Mouse (Mus musculus) ES-Bruce4 (cell line): ENCODE results near the gene Tspan2. TPM values are rescaled to one million over a fixed set of nuclear protein-coding genes. Genes with fewer than 3 reads are reported as not detected.

ENCODE experiments used
- H3K27ac ChIP-seq: 2 replicates; pipeline ENCODE4 v1.5.1; 2012; ENCODE audit warnings: low read length, inconsistent platforms; ENCODE audit not compliant: insufficient read depth
- H3K27me3 ChIP-seq: 2 replicates; pipeline ENCODE4 v1.6.1; 2012; ENCODE audit warnings: mild to moderate bottlenecking, low read length, inconsistent platforms; ENCODE audit not compliant: control insufficient read depth, poor library complexity, insufficient read depth, severe bottlenecking
- H3K36me3 ChIP-seq: 2 replicates; pipeline ENCODE4 v1.6.1; 2012; ENCODE audit warnings: inconsistent platforms, mild to moderate bottlenecking, low read length, moderate library complexity; ENCODE audit not compliant: control insufficient read depth, poor library complexity, insufficient read depth, severe bottlenecking
- H3K4me1 ChIP-seq: one replicate; pipeline ENCODE4 v1.8.1; 2011; ENCODE audit warnings: low read length; ENCODE audit not compliant: control insufficient read depth, insufficient read depth
- H3K4me3 ChIP-seq: 2 replicates; pipeline ENCODE4 v1.5.1; 2011; ENCODE audit warnings: low read depth, mild to moderate bottlenecking, low read length
- H3K9ac ChIP-seq: 2 replicates; pipeline ENCODE4 v1.6.1; 2012; ENCODE audit warnings: low read depth, mild to moderate bottlenecking, inconsistent platforms; ENCODE audit not compliant: poor library complexity, severe bottlenecking
- H3K9me3 ChIP-seq: replicated peaks from 2 replicates; pipeline ENCODE4 v1.6.1; 2012; ENCODE audit warnings: mild to moderate bottlenecking, low read length, inconsistent platforms; ENCODE audit not compliant: control insufficient read depth, poor library complexity, insufficient read depth, severe bottlenecking
- CTCF ChIP-seq: IDR thresholded peaks from one replicate; pipeline ENCODE4 v1.8.1; 2011; ENCODE audit warnings: low read depth, low read length
- EP300 ChIP-seq: IDR thresholded peaks from 2 replicates; pipeline ENCODE4 v1.6.1; 2011; ENCODE audit warnings: low read depth, low read length; ENCODE audit not compliant: insufficient read depth
- POLR2A ChIP-seq: IDR thresholded peaks from one replicate; pipeline ENCODE4 v1.8.1; 2011; ENCODE audit warnings: low read length; ENCODE audit not compliant: insufficient read depth
- polyA plus RNA-seq: library from polyadenylated mRNA; stranded (reverse); fragments of >200 nt; gene quantifications from 2 replicates; pipeline ENCODE4 v1.2.4, GENCODE M21; 2011; ENCODE audit warnings: low read depth; ENCODE audit not compliant: missing spikeins, insufficient read depth, insufficient read length

Tspan2 gene
- polyA plus RNA-seq, 1 experiment, result 9.2 TPM

DNA sequence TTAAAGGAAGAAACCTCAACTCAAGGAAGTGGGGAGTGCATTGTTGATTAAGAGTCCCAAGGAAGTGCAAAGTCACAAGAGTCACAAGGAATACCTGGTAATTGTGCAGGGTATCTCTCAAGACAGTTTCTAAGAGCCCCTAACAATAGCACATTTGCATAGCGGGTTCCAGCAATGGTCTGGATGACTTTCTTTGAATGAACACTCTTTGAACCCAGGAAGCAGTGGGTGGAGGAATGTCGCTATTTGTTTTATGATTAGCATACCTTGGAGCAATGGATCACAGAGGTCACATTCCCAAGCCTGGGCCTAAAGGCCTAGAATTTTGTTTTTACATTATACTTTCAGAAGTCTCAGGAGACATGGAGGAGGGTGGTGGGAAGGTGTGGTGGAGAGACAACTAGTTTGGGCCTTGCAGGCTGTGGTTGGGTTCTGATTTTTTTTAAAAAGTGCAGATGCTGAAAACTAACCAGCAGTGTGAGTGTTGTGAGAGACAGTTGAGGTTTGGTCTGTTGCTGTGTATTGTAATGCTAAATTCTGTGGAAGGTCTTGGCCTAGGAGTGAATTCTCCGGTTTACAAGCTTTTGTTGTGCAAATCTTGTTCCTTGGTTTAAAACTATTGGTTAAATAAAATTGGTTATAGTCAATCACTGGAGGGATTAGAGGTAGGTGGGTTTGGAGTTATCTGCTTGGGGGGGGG lies 16.6 kb upstream of the Tspan2 start:
- H3K36me3 ChIP-seq, result no peaks in the 10 kb centered on the region
- TF ChIP-seq CTCF (no peak), EP300 (no peak), POLR2A (no peak)

DNA sequence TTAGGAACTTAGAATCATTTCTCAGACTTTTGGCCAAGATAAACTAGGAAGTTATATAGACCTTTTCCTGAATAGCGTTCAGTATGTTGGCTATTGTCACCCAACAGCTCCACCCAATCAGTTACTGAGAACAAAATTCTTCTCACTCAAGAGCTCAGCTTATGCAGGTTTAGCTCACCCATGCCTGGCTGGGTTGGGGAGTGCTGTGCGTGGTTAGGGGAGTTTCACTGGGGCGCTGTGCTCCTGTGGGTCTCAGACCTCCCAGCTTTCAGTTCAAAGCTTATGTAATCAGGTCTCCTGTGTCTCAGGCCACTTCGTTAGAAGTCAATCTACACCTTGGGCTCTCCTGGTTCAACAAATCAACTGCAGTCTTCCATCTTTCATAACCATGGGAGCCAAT lies 11.2 kb upstream of the Tspan2 start:
- peaks cover 17% of the 10 kb centered on the region for H3K9me3 ChIP-seq
- no peak overlapping the region for H3K9ac ChIP-seq
- H3K27me3 ChIP-seq, result no peaks in the 10 kb centered on the region
- no peaks in the 10 kb centered on the region for H3K4me1 ChIP-seq
- no peak overlapping the region for H3K4me3 ChIP-seq
- no peak overlapping the region for H3K27ac ChIP-seq
- H3K36me3 ChIP-seq, result no peaks in the 10 kb centered on the region
- no peak for TF ChIP-seq CTCF
- no peak for TF ChIP-seq POLR2A
- no peak for TF ChIP-seq EP300

More for the DNA sequence above, 16.6 kb upstream of the Tspan2 start:
- H3K27me3 ChIP-seq, result no peaks in the 10 kb centered on the region
- no peak overlapping the region for H3K9ac ChIP-seq
- peaks cover 39% of the 10 kb centered on the region for H3K9me3 ChIP-seq
- H3K4me1 ChIP-seq, result no peaks in the 10 kb centered on the region
- no peak overlapping the region for H3K4me3 ChIP-seq
- H3K27ac ChIP-seq, result peak overlapping the region; percentile 70

DNA sequence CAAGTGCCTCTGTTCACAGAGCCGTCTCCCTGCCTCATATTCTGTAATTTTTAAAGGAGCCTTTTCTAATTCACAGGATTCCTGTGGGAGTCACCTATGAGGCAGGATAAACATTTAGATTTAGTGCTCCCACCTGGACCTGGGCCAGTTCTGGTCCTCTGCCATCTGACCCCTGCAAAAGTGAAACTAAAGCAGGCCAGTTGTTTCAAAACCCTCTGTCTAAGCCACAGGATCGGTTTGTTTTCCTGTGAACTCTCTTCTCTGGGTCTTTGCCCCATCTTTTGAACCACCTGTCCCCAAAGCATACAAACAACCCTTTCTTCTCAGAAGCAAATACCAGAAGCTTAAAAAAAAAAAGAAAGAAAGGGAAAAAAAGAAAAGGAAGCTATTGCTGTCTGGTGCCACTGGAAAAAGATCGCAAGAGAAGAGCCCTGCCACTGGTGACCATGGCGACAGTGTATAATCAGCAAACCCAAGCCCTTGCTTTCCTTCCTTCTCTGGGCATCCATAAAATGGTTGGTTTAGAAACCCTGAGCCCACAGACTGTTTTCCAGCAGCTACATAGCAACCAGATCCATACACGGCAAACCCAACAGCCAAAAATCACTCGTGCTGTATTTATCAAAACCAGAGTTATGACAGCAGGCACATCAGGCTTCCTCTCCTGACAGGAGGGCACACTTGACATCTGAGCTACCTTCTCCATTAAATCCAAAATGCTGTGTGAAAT lies 10.3 kb upstream of the Tspan2 start:
- no peaks in the 10 kb centered on the region for H3K36me3 ChIP-seq
- peaks cover 8% of the 10 kb centered on the region for H3K9me3 ChIP-seq
- no peak overlapping the region for H3K27ac ChIP-seq
- no peaks in the 10 kb centered on the region for H3K27me3 ChIP-seq
- no peak overlapping the region for H3K9ac ChIP-seq
- no peaks in the 10 kb centered on the region for H3K4me1 ChIP-seq
- H3K4me3 ChIP-seq, result no peak overlapping the region
- TF ChIP-seq CTCF (no peak), POLR2A (no peak), EP300 (no peak)

DNA sequence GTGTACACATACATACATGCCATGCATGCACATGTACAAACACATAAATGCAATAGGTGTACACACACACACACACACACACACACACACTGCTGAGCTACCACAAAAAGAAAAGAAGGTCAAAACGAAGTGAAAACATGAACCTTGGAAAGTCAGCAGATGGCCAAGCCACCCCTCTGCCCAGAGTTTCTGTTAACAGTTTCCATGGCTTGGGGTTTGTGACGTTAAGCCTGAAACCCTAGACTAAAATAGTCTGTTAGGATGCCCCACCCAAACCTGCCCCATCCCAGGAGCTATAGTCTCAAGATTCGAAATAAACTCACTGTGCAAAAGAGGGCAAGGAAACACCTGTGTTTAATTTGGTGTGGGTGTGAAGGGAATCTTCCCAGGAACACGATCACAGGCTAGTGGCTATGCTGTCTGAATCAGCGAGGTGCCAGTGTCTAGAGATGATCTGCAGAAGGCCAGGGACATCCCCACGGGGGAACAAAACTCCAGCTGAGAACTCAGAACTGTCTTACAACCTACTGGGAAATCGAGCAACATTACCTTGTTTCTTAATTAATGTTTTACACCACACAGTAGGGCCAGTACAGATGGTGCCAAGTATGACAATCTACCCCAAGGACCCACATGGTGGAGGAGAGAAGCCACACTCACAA lies 9.4 kb upstream of the Tspan2 start:
- Histone ChIP-seq H3K4me3 (no peak overlapping the region), H3K4me1 (no peaks in the 10 kb centered on the region), H3K9ac (no peak overlapping the region), H3K9me3 (no peaks in the 10 kb centered on the region), H3K36me3 (no peaks in the 10 kb centered on the region), H3K27me3 (no peaks in the 10 kb centered on the region), H3K27ac (no peak overlapping the region)
- TF ChIP-seq CTCF, result no peak

DNA sequence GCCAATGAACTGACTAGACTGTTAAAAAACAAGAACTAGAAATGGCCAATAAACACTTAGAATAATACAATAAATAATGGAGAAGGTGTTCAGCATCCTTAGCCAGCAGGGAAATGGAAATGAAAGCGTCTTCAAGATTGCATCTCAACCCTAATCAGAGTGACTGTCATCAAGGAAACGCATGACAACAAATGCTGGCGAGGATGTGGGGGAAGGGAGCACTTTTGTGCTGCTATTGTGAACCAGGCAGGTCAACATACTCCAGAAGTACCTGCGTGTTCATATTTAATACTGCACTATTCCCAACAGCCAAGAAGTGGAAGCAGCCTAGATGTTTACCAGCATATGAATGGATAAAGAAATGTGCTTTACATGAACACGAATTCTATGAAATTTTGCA lies 4.9 kb upstream of the Tspan2 start:
- TF ChIP-seq POLR2A (no peak), EP300 (no peak), CTCF (no peak)

DNA sequence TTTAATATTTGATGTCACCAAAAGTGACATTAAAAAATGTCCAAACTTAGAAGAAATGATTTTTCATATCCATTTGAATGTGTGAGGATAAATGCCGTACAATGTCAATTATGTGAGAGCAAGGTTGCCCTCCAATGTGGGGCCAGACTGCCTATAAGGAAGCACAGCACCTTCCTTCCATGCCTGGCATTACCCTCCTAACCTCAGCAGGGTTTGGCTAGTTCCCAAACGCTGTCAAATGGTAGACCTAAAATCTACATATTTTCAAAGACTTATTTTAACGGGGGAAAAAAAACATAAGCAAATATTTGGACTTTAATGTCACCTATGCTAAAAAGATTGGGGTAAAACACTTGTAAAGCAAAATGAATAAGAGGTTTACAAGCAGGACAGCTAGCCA lies 3.2 kb upstream of the Tspan2 start:
- no peak overlapping the region for H3K27ac ChIP-seq
- no peaks in the 10 kb centered on the region for H3K27me3 ChIP-seq
- H3K9ac ChIP-seq, result no peak overlapping the region
- no peaks in the 10 kb centered on the region for H3K36me3 ChIP-seq
- no peaks in the 10 kb centered on the region for H3K9me3 ChIP-seq
- H3K4me1 ChIP-seq, result no peaks in the 10 kb centered on the region
- TF ChIP-seq EP300, result no peak
- no peak for TF ChIP-seq POLR2A
- TF ChIP-seq CTCF, result no peak
- no peak overlapping the region for H3K4me3 ChIP-seq

More for the DNA sequence above, 4.9 kb upstream of the Tspan2 start:
- Histone ChIP-seq H3K27me3 (no peaks in the 10 kb centered on the region), H3K4me1 (no peaks in the 10 kb centered on the region), H3K9me3 (no peaks in the 10 kb centered on the region), H3K27ac (no peak overlapping the region), H3K36me3 (no peaks in the 10 kb centered on the region), H3K9ac (no peak overlapping the region), H3K4me3 (no peak overlapping the region)
